Mouse (Mus musculus) E14TG2a.4 (cell line): ENCODE measurements around the gene Ldhc.
"Not testable (repeated sequence)": the region's sequence is repeated elsewhere in the genome, so short reads cannot be mapped to it uniquely, and the experiment has no call there.

Experiments used
- H3K27me3 ChIP-seq: 2 replicates; pipeline ENCODE4 v1.6.1; 2014; ENCODE audit warnings: low read length, control low read depth; ENCODE audit not compliant: insufficient read depth
- H3K36me3 ChIP-seq: 2 replicates; pipeline ENCODE4 v1.6.1; 2014; ENCODE audit warnings: low read length, control low read depth; ENCODE audit not compliant: insufficient read depth
- H3K4me1 ChIP-seq: replicated peaks from 2 replicates; pipeline ENCODE4 v1.6.1; 2014; ENCODE audit warnings: low read depth, low read length, control low read depth
- H3K4me3 ChIP-seq: replicated peaks from 2 replicates; pipeline ENCODE4 v1.5.1; 2014; ENCODE audit warnings: mild to moderate bottlenecking, low read length
- H3K9me3 ChIP-seq: 2 replicates; pipeline ENCODE4 v1.6.1; 2014; ENCODE audit warnings: low read length, control low read depth
- CTCF ChIP-seq: conservative IDR thresholded peaks from 2 replicates; pipeline ENCODE4 v1.5.1; 2014; ENCODE audit warnings: low read length
- NANOG ChIP-seq: IDR thresholded peaks from 2 replicates; pipeline ENCODE4 v1.6.1; 2014; ENCODE audit warnings: borderline replicate concordance, low read length, mixed read lengths
- POU5F1 ChIP-seq: IDR thresholded peaks from 2 replicates; pipeline ENCODE4 v1.6.1; 2014; ENCODE audit warnings: low read length, borderline replicate concordance

Gene Ldhc

DNA sequence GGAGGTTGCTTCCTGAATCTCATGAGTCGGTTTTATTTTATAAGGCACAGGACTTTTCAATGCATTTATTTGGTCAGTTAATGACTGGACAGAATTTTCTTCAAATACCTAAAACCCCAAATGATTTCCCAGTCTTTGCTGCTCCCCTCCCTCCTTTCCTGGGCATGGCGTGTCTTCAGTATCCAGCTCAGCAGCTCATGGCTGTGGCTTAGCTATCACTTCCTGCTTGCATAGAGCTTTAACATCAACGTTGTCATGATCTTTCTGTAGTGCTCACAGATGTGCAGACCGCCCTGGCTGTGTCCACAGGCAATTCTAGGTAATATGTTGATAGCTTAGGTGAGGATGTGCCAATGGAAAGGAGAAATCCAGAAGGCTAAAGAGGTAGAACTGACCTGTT is 11.0 kb downstream of the Ldhc start:
- no peaks in the 10 kb centered on the region for H3K4me1 ChIP-seq
- TF ChIP-seq CTCF (no peak), NANOG (no peak), POU5F1 (no peak)
- no peaks in the 10 kb centered on the region for H3K27me3 ChIP-seq
- no peaks in the 10 kb centered on the region for H3K36me3 ChIP-seq
- no peaks in the 10 kb centered on the region for H3K9me3 ChIP-seq
- no peak overlapping the region for H3K4me3 ChIP-seq

- no peaks in the 10 kb centered on the region for H3K9me3 ChIP-seq
- H3K4me1 ChIP-seq = no peaks in the 10 kb centered on the region
- no peak for TF ChIP-seq POU5F1
- TF ChIP-seq NANOG = no peak
- no peak for TF ChIP-seq CTCF
- H3K36me3 ChIP-seq = no peaks in the 10 kb centered on the region
- H3K27me3 ChIP-seq = no peaks in the 10 kb centered on the region
- no peak overlapping the region for H3K4me3 ChIP-seq
Observed at GRCm38 (mm10) chr7:46876841-46877240, 15.8 kb downstream of the Ldhc start.

- Histone ChIP-seq H3K27me3 (no peaks in the 10 kb centered on the region), H3K9me3 (no peaks in the 10 kb centered on the region), H3K36me3 (no peaks in the 10 kb centered on the region), H3K4me3 (no peak overlapping the region), H3K4me1 (no peaks in the 10 kb centered on the region)
- TF ChIP-seq POU5F1 = no peak
Observed at GRCm38 (mm10) chr7:46877255-46877654, 16.3 kb downstream of the Ldhc start.

- Histone ChIP-seq H3K4me3 (no peak overlapping the region), H3K9me3 (no peaks in the 10 kb centered on the region), H3K4me1 (peaks cover 2% of the 10 kb centered on the region), H3K27me3 (no peaks in the 10 kb centered on the region), H3K36me3 (peaks cover 2% of the 10 kb centered on the region; the same call in 1 of the 2 replicates)
- no peak for TF ChIP-seq NANOG
- no peak for TF ChIP-seq CTCF
- TF ChIP-seq POU5F1 = no peak
Observed at GRCm38 (mm10) chr7:46879851-46880250, 18.8 kb downstream of the Ldhc start.

DNA sequence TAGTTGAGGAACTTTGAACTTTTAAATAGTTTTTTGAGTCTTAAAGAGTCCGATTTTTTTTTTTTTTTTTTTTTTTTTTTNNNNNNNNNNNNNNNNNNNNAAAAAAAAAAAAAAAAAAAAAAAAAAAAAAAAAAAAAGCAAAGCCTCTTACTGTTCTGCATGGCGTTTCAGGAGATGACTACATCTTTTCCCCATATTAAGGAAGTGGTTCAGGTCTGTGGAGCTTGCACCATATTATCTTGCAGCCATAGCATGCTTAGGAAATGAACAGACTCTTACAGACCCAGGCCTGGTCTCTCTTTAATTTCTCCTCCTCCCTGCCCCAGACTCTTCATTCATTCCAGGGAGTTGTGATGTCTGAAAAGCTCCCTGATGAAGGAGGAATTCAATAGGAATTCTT is 20.0 kb downstream of the Ldhc start:
- Histone ChIP-seq H3K36me3 (peaks cover 10% of the 10 kb centered on the region), H3K4me1 (peaks cover 9% of the 10 kb centered on the region), H3K4me3 (no peak overlapping the region), H3K27me3 (no peaks in the 10 kb centered on the region), H3K9me3 (no peaks in the 10 kb centered on the region)
- no peak for TF ChIP-seq CTCF
- no peak for TF ChIP-seq POU5F1
- TF ChIP-seq NANOG = no peak

DNA sequence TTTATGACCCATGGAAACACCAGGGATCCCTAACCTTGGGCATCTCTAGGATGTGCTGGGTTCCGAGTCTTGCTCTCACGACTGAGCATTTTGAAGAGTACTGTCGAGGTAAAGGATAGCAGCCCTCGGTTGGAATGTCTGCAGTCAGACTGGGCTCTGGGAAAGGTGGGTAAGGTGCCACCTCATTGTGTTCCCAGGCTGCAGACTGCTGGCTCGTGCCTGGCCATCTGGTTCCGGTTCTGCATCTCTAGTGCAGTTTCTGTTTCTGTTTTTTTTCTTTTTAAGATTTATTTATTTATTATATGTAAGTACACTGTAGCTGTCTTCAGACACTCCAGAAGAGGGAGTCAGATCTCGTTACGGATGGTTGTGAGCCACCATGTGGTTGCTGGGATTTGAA is 20.9 kb downstream of the Ldhc start:
- not testable (repeated sequence) for H3K27me3 ChIP-seq, H3K4me1 ChIP-seq, H3K4me3 ChIP-seq, H3K9me3 ChIP-seq
- peaks cover 20% of the 10 kb centered on the region for H3K36me3 ChIP-seq

DNA sequence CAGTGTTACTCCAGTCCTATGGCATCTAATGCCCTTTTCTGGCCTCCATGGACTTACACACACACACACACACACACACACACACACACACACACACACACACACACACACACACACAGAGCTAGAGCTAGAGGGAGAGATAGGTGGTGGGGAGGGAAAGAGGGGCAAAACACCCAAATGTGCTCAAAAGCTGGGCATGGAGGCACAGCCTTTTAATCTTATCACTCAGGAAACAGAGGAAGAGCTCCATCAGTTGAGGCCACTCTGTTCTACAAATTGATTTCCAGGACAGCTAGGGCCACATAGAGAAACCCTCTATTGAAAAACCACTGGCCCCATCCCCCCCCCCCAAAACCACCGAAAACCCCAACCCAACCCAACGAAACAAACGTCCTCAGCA is 22.3 kb downstream of the Ldhc start:
- TF ChIP-seq NANOG (no peak), POU5F1 (no peak), CTCF (no peak)
- peaks cover 9% of the 10 kb centered on the region for H3K4me1 ChIP-seq
- H3K9me3 ChIP-seq = no peaks in the 10 kb centered on the region

GRCm38 (mm10) chr7:46895511-46895910 is 34.5 kb downstream of the Ldhc start:
- TF ChIP-seq NANOG = no peak
- TF ChIP-seq CTCF = no peak
- no peak for TF ChIP-seq POU5F1
- Histone ChIP-seq H3K36me3 (peaks cover 82% of the 10 kb centered on the region), H3K4me1 (no peaks in the 10 kb centered on the region), H3K9me3 (no peaks in the 10 kb centered on the region), H3K4me3 (no peak overlapping the region), H3K27me3 (no peaks in the 10 kb centered on the region)

More for the DNA sequence above, 22.3 kb downstream of the Ldhc start:
- H3K27me3 ChIP-seq = no peaks in the 10 kb centered on the region
- no peak overlapping the region for H3K4me3 ChIP-seq
- peaks cover 30% of the 10 kb centered on the region for H3K36me3 ChIP-seq

DNA sequence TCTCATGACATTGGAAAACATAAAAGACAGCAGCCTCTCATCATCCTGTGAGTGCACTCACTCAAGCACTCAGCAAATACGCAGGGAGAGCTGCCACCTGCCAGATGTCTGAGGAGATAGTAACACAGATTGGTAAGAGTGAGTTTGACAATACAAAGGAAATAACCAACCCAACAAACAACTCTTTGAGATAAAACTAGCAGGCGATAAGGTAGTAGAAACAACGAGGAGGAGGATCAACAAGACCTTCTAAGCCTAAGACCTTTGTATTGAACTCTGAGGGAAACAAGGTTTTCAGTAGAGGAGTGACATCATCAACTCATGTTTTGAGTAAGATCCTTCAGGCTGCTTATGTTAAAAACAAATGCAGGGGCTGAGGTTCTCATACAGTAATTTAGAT is 38.3 kb downstream of the Ldhc start:
- Histone ChIP-seq H3K27me3 (no peaks in the 10 kb centered on the region), H3K36me3 (peaks cover 78% of the 10 kb centered on the region), H3K4me3 (no peak overlapping the region), H3K9me3 (no peaks in the 10 kb centered on the region), H3K4me1 (no peaks in the 10 kb centered on the region)
- TF ChIP-seq NANOG (no peak), POU5F1 (no peak), CTCF (no peak)

DNA sequence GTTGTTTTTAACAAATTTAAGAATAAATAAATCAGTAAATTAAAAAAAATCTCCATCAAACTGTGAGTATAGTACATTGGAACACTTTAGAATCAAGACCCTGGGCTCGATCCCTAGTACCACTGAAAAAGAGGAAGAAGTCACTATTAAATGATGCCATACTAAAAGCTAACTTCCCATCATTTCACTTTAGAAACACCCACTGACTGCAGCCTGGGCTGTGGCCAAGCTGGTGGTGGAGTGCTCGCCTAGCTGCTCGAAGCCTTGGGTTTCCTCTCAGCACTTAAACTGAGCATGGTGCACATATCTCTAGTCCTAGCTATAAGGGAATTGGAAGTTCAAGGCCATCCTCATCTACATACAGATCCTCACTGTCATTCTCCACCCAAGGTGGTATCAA is 50.2 kb downstream of the Ldhc start:
- no peak overlapping the region for H3K4me3 ChIP-seq
- H3K27me3 ChIP-seq = no peaks in the 10 kb centered on the region
- H3K4me1 ChIP-seq = peaks cover under 1% of the 10 kb centered on the region; the same call in 1 of the 2 replicates
- no peak for TF ChIP-seq POU5F1
- TF ChIP-seq NANOG = no peak
- no peak for TF ChIP-seq CTCF
- peaks cover 96% of the 10 kb centered on the region for H3K36me3 ChIP-seq
- no peaks in the 10 kb centered on the region for H3K9me3 ChIP-seq
